Mouse (Mus musculus) forelimb bud, embryonic 11.5 days (tissue): Measurements from ENCODE around the gene Pla2g1b.
A peak's percentile ranks its signal among the peaks of the same experiment; 100 is the strongest.
"Not testable (repeated sequence)": the region's sequence is repeated elsewhere in the genome, so short reads cannot be mapped to it uniquely, and the experiment has no call there.

Experiments
- DNase-seq: peaks from one replicate; pipeline ENCODE4 v3.0.0-alpha.2; 2012; ENCODE audit warnings: low read depth, low spot score

Gene Pla2g1b

GRCm38 (mm10) chr5:115483947-115484920 is 18.2 kb downstream of the Pla2g1b start, which contains the start of gene Sirt4:
Gene Sirt4, minus strand, starts transcription at chr5:115484725.
- peak; percentile 93 for DNase-seq

- DNase-seq = no peak
Measured at GRCm38 (mm10) chr5:115484996-115485395, 18.9 kb downstream of the Pla2g1b start.

- no peak for DNase-seq
Measured at GRCm38 (mm10) chr5:115485489-115486205, 19.6 kb downstream of the Pla2g1b start.

GRCm38 (mm10) chr5:115486726-115487125 is 20.7 kb downstream of the Pla2g1b start:
- no peak for DNase-seq

- DNase-seq = no peak
Measured at GRCm38 (mm10) chr5:115487353-115487752, 21.3 kb downstream of the Pla2g1b start.

GRCm38 (mm10) chr5:115487942-115488580 is 22.0 kb downstream of the Pla2g1b start:
- no peak for DNase-seq

- DNase-seq = peak; percentile 87
Measured at GRCm38 (mm10) chr5:115488841-115489698, 23.0 kb downstream of the Pla2g1b start.

GRCm38 (mm10) chr5:115489699-115490637 is 23.9 kb downstream of the Pla2g1b start:
- peak; percentile 94 for DNase-seq

GRCm38 (mm10) chr5:115490638-115491000 is 24.6 kb downstream of the Pla2g1b start:
- no peak for DNase-seq

- DNase-seq = no peak
Measured at GRCm38 (mm10) chr5:115491076-115491475, 25.0 kb downstream of the Pla2g1b start.

GRCm38 (mm10) chr5:115491771-115492322 is 25.8 kb downstream of the Pla2g1b start:
- peak; percentile 53 for DNase-seq

GRCm38 (mm10) chr5:115492711-115493335 is 26.8 kb downstream of the Pla2g1b start:
- DNase-seq = no peak

GRCm38 (mm10) chr5:115493441-115493840 is 27.4 kb downstream of the Pla2g1b start:
- no peak for DNase-seq

GRCm38 (mm10) chr5:115495618-115496017 is 29.6 kb downstream of the Pla2g1b start:
- DNase-seq = not testable (repeated sequence)

GRCm38 (mm10) chr5:115497033-115497432 is 31.0 kb downstream of the Pla2g1b start:
- no peak for DNase-seq

- DNase-seq = no peak
Measured at GRCm38 (mm10) chr5:115498307-115499240, 32.5 kb downstream of the Pla2g1b start.

- no peak for DNase-seq
Measured at GRCm38 (mm10) chr5:115500383-115500935, 34.4 kb downstream of the Pla2g1b start.

- no peak for DNase-seq
Measured at GRCm38 (mm10) chr5:115503035-115503434, 37.0 kb downstream of the Pla2g1b start.
